Mouse (Mus musculus) heart, embryonic 11.5 days (tissue): ENCODE results near the gene Mgme1. TPM values are rescaled to one million over a fixed set of nuclear protein-coding genes. Genes with fewer than 3 reads are reported as not detected.

ENCODE experiments used
- ATAC-seq: fragments of 200-750 bp; cut with Nextera tagmentation; replicated peaks from 2 replicates; pipeline ENCODE4 v1.8.0; 2017; ENCODE audit warnings: moderate library complexity; ENCODE audit not compliant: insufficient number of reproducible peaks, low FRiP score, low TSS enrichment
- H3K27ac ChIP-seq: fragments of 300-500 bp; sonication (generic); 2 replicates; pipeline ENCODE4 v1.5.1; 2014; ENCODE audit warnings: mild to moderate bottlenecking, low read depth, low read length
- H3K27me3 ChIP-seq: fragments of 300-500 bp; sonication (generic); 2 replicates; pipeline ENCODE4 v1.6.1; 2014; ENCODE audit warnings: mild to moderate bottlenecking, low read length, mixed read lengths; ENCODE audit not compliant: control insufficient read depth, insufficient read depth
- H3K36me3 ChIP-seq: fragments of 300-500 bp; sonication (generic); 2 replicates; pipeline ENCODE4 v1.6.1; 2014; ENCODE audit warnings: mild to moderate bottlenecking, low read length, moderate library complexity, mixed read lengths; ENCODE audit not compliant: control insufficient read depth, insufficient read depth
- H3K4me1 ChIP-seq: fragments of 300-500 bp; sonication (generic); 2 replicates; pipeline ENCODE4 v1.6.1; 2014; ENCODE audit warnings: low read length; ENCODE audit not compliant: control insufficient read depth, insufficient read depth
- H3K4me2 ChIP-seq: fragments of 300-500 bp; sonication (generic); 2 replicates; pipeline ENCODE4 v1.6.1; 2014; ENCODE audit warnings: mild to moderate bottlenecking, moderate library complexity
- H3K4me3 ChIP-seq: fragments of 300-500 bp; sonication (generic); 2 replicates; pipeline ENCODE4 v1.5.1; 2014; ENCODE audit warnings: low read depth, low read length
- H3K9ac ChIP-seq: fragments of 300-500 bp; sonication (generic); 2 replicates; pipeline ENCODE4 v1.6.1; 2014; ENCODE audit warnings: mild to moderate bottlenecking, low read depth, low read length, moderate library complexity
- H3K9me3 ChIP-seq: fragments of 300-500 bp; sonication (generic); replicated peaks from 2 replicates; pipeline ENCODE4 v1.6.1; 2016; ENCODE audit warnings: low read length; ENCODE audit not compliant: control insufficient read depth
- WGBS: fragments of 180-500 bp; shearing (Covaris S2); extraction: QIAGEN DNeasy Blood & Tissue Kit; methylation state at CpG from one replicate; pipeline ENCODE4 v1.1.7; 2014; ENCODE audit not compliant: insufficient replicate concordance; 5-methylcytosine and 5-hydroxymethylcytosine counted together
- polyA plus RNA-seq: library from polyadenylated mRNA; unstranded; fragments of >200 nt; fragmentation: Nextera tagmentation; extraction: Ambion mirVana; gene quantifications from 2 replicates; pipeline ENCODE4 v1.2.1, GENCODE M21; 2014

Mgme1 gene
- polyA plus RNA-seq, 1 experiment from 2014 or later = 16.7 TPM

GRCm38 (mm10) chr2:144268446-144269305, 1.8 kb upstream of the Mgme1 start:
- Histone ChIP-seq H3K27me3 (no peaks in the 10 kb centered on the region), H3K9me3 (no peaks in the 10 kb centered on the region), H3K4me3 (peak overlapping the region; percentile 79), H3K9ac (peak overlapping the region; percentile 100), H3K4me1 (peaks cover 18% of the 10 kb centered on the region), H3K4me2 (peak overlapping the region; percentile 83), H3K27ac (peak overlapping the region; percentile 35; the same call in 1 of the 2 replicates), H3K36me3 (no peaks in the 10 kb centered on the region; the same call in 1 of the 2 replicates)
- WGBS = 8% methylated on average over 6 of the region's 6 CpGs
- no peak for ATAC-seq

GRCm38 (mm10) chr2:144269306-144269650, 1.2 kb upstream of the Mgme1 start:
- Histone ChIP-seq H3K4me1 (peaks cover 21% of the 10 kb centered on the region), H3K4me3 (peak overlapping the region; percentile 79), H3K9ac (peak overlapping the region; percentile 100), H3K36me3 (no peaks in the 10 kb centered on the region; the same call in 1 of the 2 replicates), H3K4me2 (peak overlapping the region; percentile 83), H3K27me3 (no peaks in the 10 kb centered on the region), H3K27ac (peak overlapping the region; percentile 35; the same call in 1 of the 2 replicates), H3K9me3 (no peaks in the 10 kb centered on the region)
- under 1% methylated on average over 11 of the region's 11 CpGs for WGBS
- no peak for ATAC-seq

GRCm38 (mm10) chr2:144269679-144270475, 586 bp upstream of the Mgme1 start:
- Histone ChIP-seq H3K9me3 (no peaks in the 10 kb centered on the region), H3K4me3 (peak overlapping the region; percentile 79), H3K27me3 (no peaks in the 10 kb centered on the region), H3K4me1 (peaks cover 24% of the 10 kb centered on the region), H3K4me2 (peak overlapping the region; percentile 83), H3K36me3 (no peaks in the 10 kb centered on the region; the same call in 1 of the 2 replicates), H3K9ac (peak overlapping the region; percentile 100), H3K27ac (peak overlapping the region; percentile 97)
- ATAC-seq = 0 out of 2 replicates have a peak, but pooled peaks have one; percentile 2
- under 1% methylated on average over 28 of the region's 33 CpGs for WGBS

- H3K27ac ChIP-seq = no peak overlapping the region
- H3K4me2 ChIP-seq = no peak overlapping the region
- peaks cover 22% of the 10 kb centered on the region for H3K4me1 ChIP-seq
- no peaks in the 10 kb centered on the region for H3K9me3 ChIP-seq
- ATAC-seq = no peak
- no peaks in the 10 kb centered on the region for H3K27me3 ChIP-seq
- no peak overlapping the region for H3K4me3 ChIP-seq
- WGBS = 86% methylated on average over 12 of the region's 12 CpGs
- H3K36me3 ChIP-seq = no peaks in the 10 kb centered on the region; the same call in 1 of the 2 replicates
- 0 out of 2 replicates have a peak overlapping the region, but pooled peaks have one; percentile 10 for H3K9ac ChIP-seq
Measured at GRCm38 (mm10) chr2:144272088-144272487, 1.6 kb downstream of the Mgme1 start.

- H3K9ac ChIP-seq = 0 out of 2 replicates have a peak overlapping the region, but pooled peaks have one; percentile 16
Measured at GRCm38 (mm10) chr2:144274741-144275140, 4.3 kb downstream of the Mgme1 start.

GRCm38 (mm10) chr2:144276885-144277284, 6.4 kb downstream of the Mgme1 start:
- peaks cover 3% of the 10 kb centered on the region for H3K36me3 ChIP-seq
- peak; percentile 37; the same call in 1 of the 2 replicates for ATAC-seq
- H3K9me3 ChIP-seq = no peaks in the 10 kb centered on the region
- H3K4me3 ChIP-seq = no peak overlapping the region
- no peak overlapping the region for H3K9ac ChIP-seq
- H3K27me3 ChIP-seq = no peaks in the 10 kb centered on the region
- H3K4me1 ChIP-seq = peaks cover 12% of the 10 kb centered on the region
- WGBS = 65% methylated on average over 3 of the region's 3 CpGs
- H3K27ac ChIP-seq = peak overlapping the region; percentile 60; the same call in 1 of the 2 replicates
- no peak overlapping the region for H3K4me2 ChIP-seq

More at GRCm38 (mm10) chr2:144274741-144275140, 4.3 kb downstream of the Mgme1 start:
- no peak overlapping the region for H3K4me3 ChIP-seq
- no peaks in the 10 kb centered on the region; the same call in none of the 2 replicates for H3K36me3 ChIP-seq
- no peaks in the 10 kb centered on the region for H3K27me3 ChIP-seq
- peak overlapping the region; percentile 66 for H3K27ac ChIP-seq
- no peak overlapping the region for H3K4me2 ChIP-seq
- WGBS = 54% methylated on average over 8 of the region's 8 CpGs
- no peaks in the 10 kb centered on the region for H3K9me3 ChIP-seq
- H3K4me1 ChIP-seq = peaks cover 10% of the 10 kb centered on the region
- ATAC-seq = no peak

GRCm38 (mm10) chr2:144279742-144280141, 9.3 kb downstream of the Mgme1 start:
- Histone ChIP-seq H3K4me2 (no peak overlapping the region), H3K4me1 (peaks cover 11% of the 10 kb centered on the region), H3K9me3 (no peaks in the 10 kb centered on the region), H3K9ac (no peak overlapping the region), H3K36me3 (peaks cover 3% of the 10 kb centered on the region), H3K4me3 (no peak overlapping the region), H3K27ac (no peak overlapping the region), H3K27me3 (no peaks in the 10 kb centered on the region)
- 85% methylated on average over 5 of the region's 5 CpGs for WGBS
- ATAC-seq = no peak

GRCm38 (mm10) chr2:144280568-144280967, 10.1 kb downstream of the Mgme1 start:
- Histone ChIP-seq H3K9me3 (no peaks in the 10 kb centered on the region), H3K9ac (no peak overlapping the region), H3K36me3 (peaks cover 3% of the 10 kb centered on the region), H3K27me3 (no peaks in the 10 kb centered on the region), H3K4me2 (no peak overlapping the region), H3K4me1 (peaks cover 13% of the 10 kb centered on the region), H3K4me3 (no peak overlapping the region), H3K27ac (no peak overlapping the region)
- no peak for ATAC-seq
- WGBS = 80% methylated on average over 3 of the region's 3 CpGs
